Mouse (Mus musculus): ENCODE measurements around the gene Ccdc57. TPM values are rescaled to one million over a fixed set of nuclear protein-coding genes. Genes with fewer than 3 reads are reported as not detected.

Ccdc57 gene
- polyA plus RNA-seq, 1 experiment from 2014 or later = 4.5 TPM

DNA sequence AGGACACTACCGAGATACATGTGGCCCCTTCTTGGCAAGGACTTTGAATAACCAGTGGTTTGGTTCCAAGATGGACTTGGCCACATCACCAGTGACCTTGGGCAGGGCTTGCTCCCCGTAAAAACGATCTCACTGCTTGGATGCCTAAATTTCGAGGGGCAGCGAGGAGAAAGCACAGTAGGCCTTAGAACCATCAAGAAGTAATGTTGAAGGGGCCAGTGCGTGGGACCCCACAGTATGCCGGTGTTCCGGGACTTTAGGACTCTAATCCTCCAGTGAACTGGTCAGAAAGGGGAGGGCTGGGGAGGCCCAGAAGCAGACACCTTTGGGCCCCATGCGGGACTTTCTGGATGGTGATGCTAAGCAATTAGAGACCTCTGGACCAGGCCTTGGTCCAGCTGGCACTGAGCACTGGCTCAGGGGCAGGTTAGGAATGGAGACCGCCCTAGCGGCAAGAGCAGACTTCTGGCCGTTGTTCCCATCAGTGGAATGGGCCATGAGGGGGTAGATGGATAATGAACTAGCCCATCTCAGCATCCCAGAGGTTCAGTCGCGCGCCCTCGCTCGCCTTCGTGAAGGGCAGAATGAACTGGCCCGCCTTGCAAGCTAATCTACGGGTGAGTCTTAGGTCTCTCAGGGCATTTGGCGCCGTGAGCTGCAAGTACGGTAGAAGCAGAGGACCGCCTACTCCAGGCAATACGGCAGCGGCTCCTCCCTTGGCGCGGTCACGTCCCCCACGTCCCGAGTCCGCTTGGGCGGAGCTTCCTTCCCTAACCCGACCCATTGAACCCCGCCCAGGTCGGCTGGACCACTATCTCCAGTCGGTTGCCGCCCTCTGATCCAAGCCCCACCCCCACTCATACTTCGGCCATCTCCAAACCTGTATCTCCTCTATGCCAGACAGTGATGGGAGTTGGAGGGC is 17.9 kb upstream of the Ccdc57 start:
- WGBS = under 1% methylated on average over 38 of the region's 39 CpGs
- ATAC-seq (replicated peaks; ENCODE audit: insufficient number of reproducible peaks, low FRiP score, low TSS enrichment, low read depth) (peak; percentile 72), DNase-seq (ENCODE audit: low spot score) (peak; percentile 95)
- Histone ChIP-seq H3K9ac (replicated peaks; ENCODE audit: low read length) (peak overlapping the region; percentile 59), H3K4me2 (ENCODE audit: low read depth, low read length) (peak overlapping the region; percentile 76), H3K27me3 (ENCODE audit: control insufficient read depth, insufficient read depth, low read length) (no peaks in the 10 kb centered on the region; the same call in 1 of the 2 replicates), H3K27ac (replicated peaks; ENCODE audit: low read depth, low read length) (no peak overlapping the region; the same call in 1 of the 2 replicates), H3K4me3 (ENCODE audit: low read depth, low read length) (peak overlapping the region; percentile 53), H3K36me3 (replicated peaks; ENCODE audit: control insufficient read depth, insufficient read depth, low read depth, low read length) (no peaks in the 10 kb centered on the region), H3K9me3 (replicated peaks; ENCODE audit: control insufficient read depth, low read length) (no peaks in the 10 kb centered on the region), H3K4me1 (ENCODE audit: control insufficient read depth, insufficient read depth, low read length) (peaks cover 5% of the 10 kb centered on the region)

DNA sequence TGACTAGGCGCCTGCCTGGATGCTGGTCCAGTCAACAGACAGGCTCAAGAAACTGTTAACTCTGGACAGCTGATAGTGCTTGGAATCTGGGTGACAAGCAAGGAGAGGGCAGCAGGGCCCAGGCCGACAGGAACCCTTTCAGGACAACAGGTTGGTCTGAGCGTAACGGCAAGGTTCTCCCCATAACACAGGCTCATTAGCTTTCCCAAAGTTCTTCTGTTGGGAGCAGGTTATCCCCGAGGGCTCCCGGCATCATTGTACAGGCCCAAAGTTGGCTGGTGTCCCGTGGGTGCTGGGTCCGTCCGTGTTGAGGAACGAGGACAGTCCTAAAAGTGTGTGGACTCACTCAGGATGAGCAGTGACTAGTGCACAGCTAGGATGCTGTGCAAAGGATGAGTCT is 17.2 kb upstream of the Ccdc57 start:
- DNase-seq (ENCODE audit: low spot score) (no peak), ATAC-seq (replicated peaks; ENCODE audit: insufficient number of reproducible peaks, low FRiP score, low TSS enrichment, low read depth) (no peak)
- 9% methylated on average over 10 of the region's 10 CpGs for WGBS
- peak overlapping the region; percentile 53 for H3K4me3 ChIP-seq (ENCODE audit: low read depth, low read length)
- H3K9me3 ChIP-seq (replicated peaks; ENCODE audit: control insufficient read depth, low read length) = no peaks in the 10 kb centered on the region
- H3K36me3 ChIP-seq (replicated peaks; ENCODE audit: control insufficient read depth, insufficient read depth, low read depth, low read length) = no peaks in the 10 kb centered on the region
- H3K27ac ChIP-seq (replicated peaks; ENCODE audit: low read depth, low read length) = no peak overlapping the region
- H3K27me3 ChIP-seq (ENCODE audit: control insufficient read depth, insufficient read depth, low read length) = no peaks in the 10 kb centered on the region; the same call in 1 of the 2 replicates
- H3K4me1 ChIP-seq (ENCODE audit: control insufficient read depth, insufficient read depth, low read length) = peaks cover 5% of the 10 kb centered on the region
- peak overlapping the region; percentile 59 for H3K9ac ChIP-seq (replicated peaks; ENCODE audit: low read length)
- peak overlapping the region; percentile 76 for H3K4me2 ChIP-seq (ENCODE audit: low read depth, low read length)

DNA sequence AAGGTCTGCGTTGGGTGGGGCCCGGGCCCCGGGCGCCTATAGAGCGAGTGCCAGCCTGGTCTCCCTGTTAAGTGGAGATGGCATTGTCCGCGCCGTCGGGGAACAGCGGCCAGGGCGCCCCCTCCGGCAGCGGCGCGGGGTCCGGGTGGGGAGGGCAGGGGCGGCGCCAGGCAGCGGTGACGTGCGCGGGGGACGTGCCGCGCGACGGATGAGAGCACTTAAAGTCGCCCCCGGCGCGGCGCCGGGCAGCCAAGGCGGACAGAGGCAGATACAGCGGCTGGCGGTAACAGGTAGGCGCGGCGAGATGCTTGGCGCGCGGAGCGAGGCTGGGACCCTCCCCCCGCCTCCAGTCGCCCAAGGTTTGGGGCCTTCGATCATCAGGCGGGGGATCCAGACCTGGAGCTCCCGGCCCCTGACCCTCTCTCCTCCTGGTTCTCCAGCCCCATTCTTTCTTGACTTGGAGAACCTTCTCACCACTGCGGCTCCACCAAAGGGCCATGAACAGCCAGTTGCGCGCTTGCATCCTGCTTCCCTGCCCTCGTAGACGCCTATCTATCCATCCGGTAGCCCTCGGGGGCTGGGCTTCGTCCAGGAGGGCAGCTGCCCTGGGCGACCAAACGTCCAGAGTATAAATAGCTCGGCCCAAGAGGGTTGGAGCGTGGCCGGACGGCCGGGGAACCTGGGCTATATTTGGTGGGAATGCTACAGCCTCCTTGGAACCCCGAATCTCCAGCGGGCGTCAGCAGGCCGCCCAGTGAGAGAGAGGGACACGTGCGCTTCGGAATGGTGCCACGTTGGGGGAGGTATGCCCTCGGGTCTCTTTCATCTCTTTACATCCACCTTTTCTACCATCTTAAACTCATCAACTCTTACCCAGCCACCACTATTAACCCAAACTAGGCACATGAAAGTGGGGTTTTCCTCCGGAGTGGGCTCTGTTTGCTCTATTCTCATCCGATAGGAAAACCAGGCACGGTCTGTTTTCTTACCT is 16.5 kb upstream of the Ccdc57 start:
- under 1% methylated on average over 73 of the region's 75 CpGs for WGBS
- Histone ChIP-seq H3K27ac (replicated peaks; ENCODE audit: low read depth, low read length) (no peak overlapping the region), H3K9me3 (replicated peaks; ENCODE audit: control insufficient read depth, low read length) (no peaks in the 10 kb centered on the region), H3K4me2 (ENCODE audit: low read depth, low read length) (peak overlapping the region; percentile 76), H3K9ac (replicated peaks; ENCODE audit: low read length) (peak overlapping the region; percentile 59), H3K4me1 (ENCODE audit: control insufficient read depth, insufficient read depth, low read length) (peaks cover 5% of the 10 kb centered on the region), H3K27me3 (ENCODE audit: control insufficient read depth, insufficient read depth, low read length) (no peaks in the 10 kb centered on the region; the same call in 1 of the 2 replicates), H3K4me3 (ENCODE audit: low read depth, low read length) (peak overlapping the region; percentile 53), H3K36me3 (replicated peaks; ENCODE audit: control insufficient read depth, insufficient read depth, low read depth, low read length) (no peaks in the 10 kb centered on the region)
- ATAC-seq (replicated peaks; ENCODE audit: insufficient number of reproducible peaks, low FRiP score, low TSS enrichment, low read depth) (no peak), DNase-seq (ENCODE audit: low spot score) (peak; percentile 79)

DNA sequence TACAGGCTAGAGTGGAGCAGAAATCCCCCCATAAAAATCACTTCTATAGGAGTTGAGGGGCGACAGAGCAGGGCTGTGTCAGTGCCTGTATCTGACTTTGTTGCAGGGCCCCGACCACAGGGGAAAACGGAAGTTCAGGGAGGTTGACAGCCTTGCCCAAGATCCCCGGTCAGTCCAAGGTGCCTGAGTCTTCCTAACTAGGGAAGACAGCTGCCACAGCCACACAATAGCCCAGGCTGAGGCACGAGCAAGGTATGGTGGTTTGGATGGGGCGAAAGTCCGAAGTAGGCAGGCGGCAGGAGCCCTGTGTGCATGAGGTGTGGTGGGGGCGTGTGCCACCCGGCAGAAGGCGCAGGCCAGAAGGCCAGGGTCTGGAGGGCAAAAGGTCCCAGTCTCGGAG is 15.7 kb upstream of the Ccdc57 start, which contains the start of gene Slc16a3:
Slc16a3 (plus strand) TSS at position 153 of the 400 bp plus-strand sequence.
- ATAC-seq (replicated peaks; ENCODE audit: insufficient number of reproducible peaks, low FRiP score, low TSS enrichment, low read depth) (no peak), DNase-seq (ENCODE audit: low spot score) (no peak)
- WGBS = 24% methylated on average over 12 of the region's 12 CpGs
- H3K27me3 ChIP-seq (ENCODE audit: control insufficient read depth, insufficient read depth, low read length) = no peaks in the 10 kb centered on the region; the same call in 1 of the 2 replicates
- peak within 1 kb of the TSS; percentile 76 for H3K4me2 ChIP-seq (ENCODE audit: low read depth, low read length)
- no peak within 1 kb of the TSS for H3K27ac ChIP-seq (replicated peaks; ENCODE audit: low read depth, low read length)
- H3K9me3 ChIP-seq (replicated peaks; ENCODE audit: control insufficient read depth, low read length) = no peaks in the 10 kb centered on the region
- peaks cover 5% of the 10 kb centered on the region for H3K4me1 ChIP-seq (ENCODE audit: control insufficient read depth, insufficient read depth, low read length)
- peak within 1 kb of the TSS; percentile 59 for H3K9ac ChIP-seq (replicated peaks; ENCODE audit: low read length)
- H3K36me3 ChIP-seq (replicated peaks; ENCODE audit: control insufficient read depth, insufficient read depth, low read depth, low read length) = no peaks in the 10 kb centered on the region
- peak within 1 kb of the TSS; percentile 53 for H3K4me3 ChIP-seq (ENCODE audit: low read depth, low read length)

DNA sequence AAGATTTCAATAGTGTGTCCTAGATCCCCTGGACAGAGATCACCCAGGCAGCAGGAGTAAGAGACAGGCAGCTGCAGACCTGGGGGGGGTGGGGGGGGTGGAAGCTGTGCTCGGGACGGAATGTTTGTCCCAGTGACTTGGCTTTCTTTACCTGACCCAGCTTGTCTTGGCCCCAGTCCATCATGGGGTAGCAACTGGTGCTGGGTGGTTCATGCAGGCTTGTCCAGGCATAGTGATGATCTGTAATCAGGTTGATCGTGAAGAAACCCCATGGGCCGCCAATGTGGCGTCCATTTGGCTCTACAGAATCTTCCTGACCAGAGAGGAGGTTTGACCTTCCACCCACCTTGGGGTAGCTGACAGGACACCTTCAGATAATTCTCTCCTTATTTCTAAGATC is 13.3 kb upstream of the Ccdc57 start:
- H3K9me3 ChIP-seq (replicated peaks; ENCODE audit: control insufficient read depth, low read length) = no peaks in the 10 kb centered on the region
- no peak for DNase-seq (ENCODE audit: low spot score)
- no peak overlapping the region for H3K27ac ChIP-seq (replicated peaks; ENCODE audit: low read depth, low read length)
- no peaks in the 10 kb centered on the region for H3K36me3 ChIP-seq (replicated peaks; ENCODE audit: control insufficient read depth, insufficient read depth, low read depth, low read length)
- H3K4me3 ChIP-seq (ENCODE audit: low read depth, low read length) = no peak overlapping the region
- H3K27me3 ChIP-seq (ENCODE audit: control insufficient read depth, insufficient read depth, low read length) = no peaks in the 10 kb centered on the region; the same call in 1 of the 2 replicates
- peaks cover 2% of the 10 kb centered on the region; the same call in 1 of the 2 replicates for H3K4me1 ChIP-seq (ENCODE audit: control insufficient read depth, insufficient read depth, low read length)
- 90% methylated on average over 5 of the region's 5 CpGs for WGBS
- no peak overlapping the region for H3K4me2 ChIP-seq (ENCODE audit: low read depth, low read length)
- H3K9ac ChIP-seq (replicated peaks; ENCODE audit: low read length) = no peak overlapping the region
- ATAC-seq (replicated peaks; ENCODE audit: insufficient number of reproducible peaks, low FRiP score, low TSS enrichment, low read depth) = no peak

DNA sequence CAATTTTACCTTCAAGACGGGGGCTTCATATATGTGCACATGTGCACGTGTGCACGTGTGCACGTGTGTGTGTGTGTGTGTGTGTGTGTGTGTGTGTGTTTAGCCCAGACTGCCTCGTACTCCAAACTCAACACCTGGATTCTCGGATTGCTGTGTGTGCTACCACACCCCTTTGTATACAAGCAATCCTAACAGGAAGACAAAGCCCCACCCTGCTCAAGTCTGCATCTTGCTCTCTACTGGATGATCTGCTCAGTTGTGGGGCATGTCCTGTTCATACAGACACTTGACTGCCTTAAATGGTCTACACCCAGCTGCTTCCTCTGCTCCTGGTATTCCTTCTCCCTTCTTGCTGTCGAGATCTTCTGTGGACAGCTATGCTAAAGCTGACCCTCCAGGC is 12.6 kb upstream of the Ccdc57 start:
- no peaks in the 10 kb centered on the region for H3K36me3 ChIP-seq (replicated peaks; ENCODE audit: control insufficient read depth, insufficient read depth, low read depth, low read length)
- no peak overlapping the region for H3K9ac ChIP-seq (replicated peaks; ENCODE audit: low read length)
- 86% methylated on average over 7 of the region's 7 CpGs for WGBS
- peaks cover 2% of the 10 kb centered on the region; the same call in 1 of the 2 replicates for H3K4me1 ChIP-seq (ENCODE audit: control insufficient read depth, insufficient read depth, low read length)
- DNase-seq (ENCODE audit: low spot score) (no peak), ATAC-seq (replicated peaks; ENCODE audit: insufficient number of reproducible peaks, low FRiP score, low TSS enrichment, low read depth) (no peak)
- no peaks in the 10 kb centered on the region; the same call in 1 of the 2 replicates for H3K27me3 ChIP-seq (ENCODE audit: control insufficient read depth, insufficient read depth, low read length)
- H3K27ac ChIP-seq (replicated peaks; ENCODE audit: low read depth, low read length) = no peak overlapping the region
- no peaks in the 10 kb centered on the region for H3K9me3 ChIP-seq (replicated peaks; ENCODE audit: control insufficient read depth, low read length)
- no peak overlapping the region for H3K4me2 ChIP-seq (ENCODE audit: low read depth, low read length)
- no peak overlapping the region for H3K4me3 ChIP-seq (ENCODE audit: low read depth, low read length)

DNA sequence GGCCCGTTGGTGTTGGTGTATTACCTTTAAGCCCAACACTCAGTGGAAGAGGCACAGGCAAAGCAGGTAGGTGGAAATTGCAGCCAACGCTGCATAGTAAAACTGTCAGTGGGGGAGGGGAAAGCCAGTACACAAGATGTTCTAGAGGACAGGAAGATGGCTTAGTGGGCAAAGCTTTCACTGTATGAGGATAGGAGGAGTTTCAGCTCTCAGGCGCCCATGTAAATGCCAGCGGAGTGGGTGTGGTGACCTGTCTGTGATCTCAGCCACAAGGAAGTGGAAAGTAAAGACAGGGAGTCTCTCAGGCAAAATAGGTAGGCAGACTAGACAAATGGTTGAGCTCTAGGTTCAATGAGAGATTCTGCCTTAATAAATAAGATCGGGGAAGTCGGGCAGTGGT is 8.3 kb upstream of the Ccdc57 start:
- H3K4me1 ChIP-seq (ENCODE audit: control insufficient read depth, insufficient read depth, low read length) = no peaks in the 10 kb centered on the region
- no peak for ATAC-seq (replicated peaks; ENCODE audit: insufficient number of reproducible peaks, low FRiP score, low TSS enrichment, low read depth)

More for the DNA sequence above, 8.3 kb upstream of the Ccdc57 start:
- H3K27ac ChIP-seq (replicated peaks; ENCODE audit: low read depth, low read length) = no peak overlapping the region
- DNase-seq (ENCODE audit: low spot score) = no peak
- no peaks in the 10 kb centered on the region for H3K27me3 ChIP-seq (ENCODE audit: control insufficient read depth, insufficient read depth, low read length)
- H3K4me2 ChIP-seq (ENCODE audit: low read depth, low read length) = no peak overlapping the region
- WGBS = 92% methylated on average over 6 of the region's 6 CpGs
- no peak overlapping the region for H3K4me3 ChIP-seq (ENCODE audit: low read depth, low read length)
- H3K9ac ChIP-seq (replicated peaks; ENCODE audit: low read length) = no peak overlapping the region
- no peaks in the 10 kb centered on the region for H3K36me3 ChIP-seq (replicated peaks; ENCODE audit: control insufficient read depth, insufficient read depth, low read depth, low read length)
- no peaks in the 10 kb centered on the region for H3K9me3 ChIP-seq (replicated peaks; ENCODE audit: control insufficient read depth, low read length)
